Mouse (Mus musculus): ENCODE data around the gene Ambp. TPM values are rescaled to one million over a fixed set of nuclear protein-coding genes. Genes with fewer than 3 reads are reported as not detected.

The Ambp gene
- total RNA-seq, 2 experiments from 2014 or later: not detected

- DNase-seq: no peak
- intact Hi-C loops (cut with DNase I): loop anchor here (5.0 kb wide), 1 partner anchor 118 kb away; no protein-coding TSS in a partner anchor
Measured at GRCm38 (mm10) chr4:63124861-63125466, 29.6 kb downstream of the Ambp start.

- intact Hi-C loops (cut with DNase I): loop anchor here (1.0 to 10.0 kb wide), 5 partner anchors 176 to 564 kb away; partner anchors contain the start of gene Rgs3
- peak; percentile 83 to 86 for DNase-seq
Measured at GRCm38 (mm10) chr4:63118639-63119437, 35.8 kb downstream of the Ambp start.

DNA sequence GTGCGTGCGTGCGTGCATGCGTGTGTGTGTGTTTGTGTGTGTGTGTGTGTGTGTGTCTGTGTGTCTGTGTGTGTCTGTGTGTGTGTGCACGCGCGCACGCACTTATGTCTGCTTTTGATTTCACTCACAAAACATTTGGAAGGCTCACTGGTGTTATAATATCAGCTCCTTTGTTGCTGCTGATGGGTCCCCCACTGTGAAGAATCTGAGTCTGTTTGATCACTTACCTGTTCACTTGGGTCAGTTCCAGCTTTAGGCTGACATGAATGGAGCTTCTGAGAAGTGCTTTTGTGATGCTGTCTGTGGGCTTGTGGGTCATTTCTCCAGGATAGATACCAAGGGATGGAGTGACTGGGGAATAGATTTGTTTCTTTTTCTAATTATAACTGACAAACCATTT lies 48.9 kb downstream of the Ambp start:
- DNase-seq: no peak
- intact Hi-C loops (cut with DNase I): no loop called here

GRCm38 (mm10) chr4:63102025-63102424 lies 52.6 kb downstream of the Ambp start:
- DNase-seq: no peak
- intact Hi-C loops (cut with DNase I): no loop called here

- intact Hi-C loops (cut with DNase I): no loop called here
Measured at GRCm38 (mm10) chr4:63100478-63100877, 54.1 kb downstream of the Ambp start.

DNA sequence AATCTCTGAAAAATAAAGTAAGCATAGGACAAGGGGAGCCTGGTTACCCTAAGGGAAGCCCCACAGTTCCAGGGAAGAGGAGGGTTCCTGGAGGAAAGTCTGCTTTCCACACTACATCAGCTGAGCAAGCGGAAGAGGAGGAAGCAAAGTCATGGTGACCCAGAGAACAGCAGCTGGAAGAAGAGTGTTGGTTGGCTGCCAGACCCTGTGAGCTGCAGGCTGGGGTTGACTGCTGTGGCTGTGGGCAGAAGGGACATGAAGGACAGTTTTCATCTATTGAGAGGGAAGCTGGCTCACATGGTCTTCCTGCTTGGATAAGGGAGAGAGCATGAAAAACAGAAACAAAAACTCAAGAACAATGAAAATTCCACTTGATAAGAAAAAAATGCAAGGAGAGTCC lies 57.0 kb downstream of the Ambp start:
- intact Hi-C loops (cut with DNase I): no loop called here

More at GRCm38 (mm10) chr4:63100478-63100877, 54.1 kb downstream of the Ambp start:
- DNase-seq: no peak

More for the DNA sequence above, 57.0 kb downstream of the Ambp start:
- DNase-seq: peak in 1 of 2 experiments; percentile 39

Other genes with a start within 250 kb of the Ambp start
- gene Zfp618, start 189.2 kb downstream of the Ambp start, total RNA-seq (2021): under 1 TPM; 0.33 to 0.56 TPM
- gene Kif12, start 17.3 kb upstream of the Ambp start, total RNA-seq (2021): not detected
- 1 to 10 TPM; 1.1 to 1.4 TPM for gene Col27a1, start 59.2 kb upstream of the Ambp start, total RNA-seq (2021)
- gene Orm1, start 189.8 kb upstream of the Ambp start, total RNA-seq (2021): 1 to 10 TPM in 1 of 2 experiments, not detected in 1; 1.5 TPM
- 1 to 10 TPM; 2.0 to 2.1 TPM for gene Orm3, start 201.4 kb upstream of the Ambp start, total RNA-seq (2021)
- not detected for gene Orm2, start 207.7 kb upstream of the Ambp start, total RNA-seq (2021)
- gene Akna, start 248.6 kb upstream of the Ambp start, total RNA-seq (2021): 1 to 10 TPM; 3.6 to 4.0 TPM